Mouse (Mus musculus): ENCODE results near the gene Bbc3.

DNA sequence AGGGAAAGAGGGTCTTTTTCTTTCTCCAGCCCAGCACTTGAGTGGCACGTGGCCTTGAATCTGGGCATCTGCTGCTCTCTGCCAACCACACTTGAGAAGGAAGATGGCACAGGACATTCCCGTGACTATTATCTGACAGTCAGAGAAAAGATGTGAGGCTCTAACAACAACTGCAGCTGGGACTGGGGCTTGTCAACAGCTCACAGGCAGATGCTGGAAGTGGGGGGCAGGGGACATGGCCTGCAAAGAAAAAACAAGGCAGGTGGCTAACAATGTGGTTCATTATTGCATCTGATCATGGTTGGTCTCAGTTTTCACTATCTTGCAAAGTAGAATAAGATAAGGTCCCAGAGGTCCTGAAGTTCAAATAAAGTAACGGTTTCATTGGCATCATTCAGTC is 36.4 kb downstream of the Bbc3 start:
- TF ChIP-seq EP300 (IDR thresholded peaks at IDR 0.05; ENCODE audit: low read depth) (no peak), CTCF (IDR thresholded peaks at IDR 0.05; ENCODE audit: low read depth) (no peak)
